Mouse (Mus musculus) kidney, adult 18-20 months (tissue): ENCODE data around the gene Cask.

Experiments
- DNase-seq: peaks from one replicate; pipeline ENCODE4 v3.0.0; 2021

Cask gene

DNA sequence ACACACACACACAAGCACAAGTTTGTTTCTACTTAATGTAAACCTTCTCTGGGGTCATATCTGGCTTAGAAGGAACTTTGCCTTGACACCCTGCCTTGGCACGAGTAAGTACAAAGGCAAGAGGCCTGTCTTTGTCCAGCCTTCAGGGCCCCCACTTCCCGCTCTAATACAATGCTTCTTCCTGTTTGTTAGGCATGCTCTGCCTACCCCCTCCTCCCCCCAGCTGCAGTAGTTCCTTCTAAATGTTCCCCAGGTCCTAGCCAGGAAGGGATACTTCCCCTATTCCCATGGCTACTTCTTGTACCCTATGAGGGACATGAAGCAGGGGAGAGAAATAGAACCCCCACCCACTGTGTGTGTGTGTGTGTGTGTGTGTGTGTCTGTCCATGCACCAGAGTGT is 344.8 kb downstream of the Cask start:
- no peak for DNase-seq

DNA sequence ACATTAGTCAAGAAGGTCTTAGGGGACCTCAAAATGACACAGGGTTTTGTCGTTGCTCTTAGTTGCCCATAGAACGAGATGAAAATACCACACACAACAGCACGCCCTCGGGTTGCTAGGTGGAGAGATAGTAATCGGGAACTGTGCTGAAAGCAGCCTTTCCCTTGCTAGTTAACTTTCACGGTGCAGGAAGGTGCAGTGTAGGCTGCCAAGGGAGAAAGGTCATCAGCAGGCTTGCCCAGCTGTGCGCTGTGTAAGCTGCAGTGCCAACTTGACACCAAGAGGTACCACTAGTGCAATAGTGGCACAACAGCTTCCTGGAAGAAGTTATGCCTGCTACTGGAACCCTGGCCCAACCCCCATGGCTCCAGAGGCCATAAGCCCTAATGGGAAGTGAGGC is 346.8 kb downstream of the Cask start:
- no peak for DNase-seq

GRCm38 (mm10) chrX:13502862-13503375 is 348.2 kb downstream of the Cask start:
- no peak for DNase-seq

DNA sequence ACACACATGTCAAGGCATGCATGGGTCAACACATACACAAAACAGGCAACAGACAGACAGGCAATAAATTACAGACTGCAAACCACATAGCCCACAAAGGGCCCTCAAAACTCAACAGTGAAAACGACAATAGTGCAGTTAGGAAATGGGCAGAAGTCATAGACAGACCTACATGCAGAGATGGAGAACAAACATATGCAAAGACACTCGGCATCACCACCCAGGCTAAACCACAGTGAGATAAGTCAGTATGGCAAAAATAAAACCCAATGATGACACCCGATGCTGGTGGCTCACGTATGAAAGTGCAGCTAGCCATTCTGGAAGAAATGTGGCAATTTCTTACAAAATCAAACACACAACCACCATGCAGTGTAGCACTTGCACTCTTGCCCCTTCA is 350.9 kb downstream of the Cask start:
- no peak for DNase-seq

- DNase-seq: no peak
These were observed 356.1 kb downstream of the Cask start for GRCm38 (mm10) chrX:13494892-13495703.

- no peak for DNase-seq
These were observed 358.2 kb downstream of the Cask start for GRCm38 (mm10) chrX:13492922-13493321.

DNA sequence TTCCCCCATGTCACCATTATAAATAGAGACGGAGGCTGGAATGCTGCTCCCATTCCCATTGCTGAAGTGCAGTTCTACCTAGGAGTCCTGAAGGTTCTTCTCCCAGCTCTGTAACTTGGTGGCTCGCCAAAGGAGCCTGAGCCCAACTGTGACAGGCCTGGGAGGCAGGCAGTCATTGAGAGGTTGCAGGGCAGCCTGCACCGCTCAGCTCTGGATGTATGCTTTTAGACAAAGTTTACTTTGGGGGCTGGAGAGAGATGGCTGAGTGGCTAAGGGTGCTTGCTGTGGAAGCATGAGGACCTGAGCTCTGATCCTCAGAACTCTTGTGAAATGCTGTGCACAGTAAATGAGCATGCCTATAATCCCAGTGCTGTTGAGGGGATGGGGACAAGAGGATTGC is 360.2 kb downstream of the Cask start:
- no peak for DNase-seq

DNA sequence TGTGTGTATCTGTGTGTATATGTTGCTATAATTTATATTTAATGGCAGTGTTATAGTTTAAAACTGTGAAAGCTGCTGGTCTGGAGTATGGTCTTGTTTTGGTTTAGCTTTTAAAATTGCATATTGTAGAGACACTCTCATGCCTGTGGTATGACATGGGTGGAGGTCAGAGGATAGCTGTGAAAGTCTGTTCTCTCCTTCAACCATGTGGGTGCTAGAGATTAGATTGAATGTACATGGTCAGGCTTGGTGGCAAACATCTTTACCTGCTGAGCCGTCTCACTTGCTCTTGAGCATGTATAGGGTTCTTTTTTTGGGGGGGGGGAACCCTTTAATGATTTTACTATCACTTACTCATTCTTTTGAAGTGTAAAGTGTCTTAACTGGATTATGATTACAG is 361.4 kb downstream of the Cask start:
- DNase-seq: no peak

DNA sequence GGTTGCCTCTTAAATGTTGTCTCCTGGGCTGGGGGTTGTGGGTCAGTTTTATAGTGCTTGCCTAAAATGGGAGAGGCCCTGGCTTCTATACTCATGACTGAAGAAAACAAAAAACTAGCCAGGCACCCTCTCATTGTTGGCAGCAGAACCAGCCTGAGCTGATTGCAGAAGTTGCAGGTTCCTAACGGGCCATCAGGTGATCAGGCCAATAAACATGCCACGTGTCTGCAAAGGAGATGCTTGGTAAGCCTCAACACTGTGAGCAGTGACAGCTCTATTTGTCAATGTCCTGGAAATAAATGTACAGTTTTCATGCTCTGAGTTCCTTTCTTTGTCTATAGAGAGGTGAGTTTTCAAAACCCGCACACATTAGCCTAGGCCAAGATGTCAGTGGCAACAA is 362.2 kb downstream of the Cask start:
- DNase-seq: no peak

- no peak for DNase-seq
These were observed 366.7 kb downstream of the Cask start for GRCm38 (mm10) chrX:13484447-13484846.

DNA sequence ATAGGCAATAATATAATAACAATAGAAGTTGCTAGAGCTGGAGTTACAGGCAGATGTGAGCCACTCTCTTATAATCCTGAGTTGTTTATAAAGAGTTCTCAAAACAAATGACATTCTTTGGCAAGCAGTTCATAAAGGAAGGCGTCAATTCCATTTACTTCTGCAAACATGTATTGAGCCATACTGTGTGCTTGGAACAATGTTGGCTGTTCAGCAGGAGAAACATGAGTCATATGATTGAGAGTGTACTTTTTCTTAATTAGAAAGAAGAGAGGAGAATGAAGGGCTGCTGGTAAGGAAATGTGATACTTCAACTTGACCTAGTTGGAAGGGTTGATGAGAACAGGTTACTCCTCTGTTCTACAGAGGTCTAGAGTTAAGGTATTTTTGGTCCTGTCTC is 368.6 kb downstream of the Cask start:
- DNase-seq: no peak

DNA sequence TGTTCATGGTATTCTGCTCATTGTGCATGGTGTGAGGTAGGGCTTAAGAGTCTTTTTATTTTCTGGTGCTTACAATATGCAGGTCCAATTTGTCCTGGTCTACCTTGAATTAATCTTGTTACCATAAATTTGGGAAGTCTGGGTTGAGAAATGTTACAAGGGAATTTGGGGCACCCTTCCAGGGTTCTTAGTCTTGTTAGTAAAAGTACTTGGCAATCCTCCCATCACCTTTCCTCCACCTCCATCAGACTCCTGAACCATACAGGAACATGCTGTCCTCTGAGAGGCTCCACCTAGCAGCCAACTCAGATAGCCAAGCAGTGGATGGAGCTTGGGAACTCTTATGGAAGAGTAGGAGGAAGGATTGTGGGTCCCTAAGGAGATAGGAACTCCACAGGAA is 371.6 kb downstream of the Cask start:
- DNase-seq: no peak

- DNase-seq: no peak
These were observed 372.9 kb downstream of the Cask start for GRCm38 (mm10) chrX:13478298-13478697.

GRCm38 (mm10) chrX:13477596-13477995 is 373.6 kb downstream of the Cask start:
- no peak for DNase-seq

DNA sequence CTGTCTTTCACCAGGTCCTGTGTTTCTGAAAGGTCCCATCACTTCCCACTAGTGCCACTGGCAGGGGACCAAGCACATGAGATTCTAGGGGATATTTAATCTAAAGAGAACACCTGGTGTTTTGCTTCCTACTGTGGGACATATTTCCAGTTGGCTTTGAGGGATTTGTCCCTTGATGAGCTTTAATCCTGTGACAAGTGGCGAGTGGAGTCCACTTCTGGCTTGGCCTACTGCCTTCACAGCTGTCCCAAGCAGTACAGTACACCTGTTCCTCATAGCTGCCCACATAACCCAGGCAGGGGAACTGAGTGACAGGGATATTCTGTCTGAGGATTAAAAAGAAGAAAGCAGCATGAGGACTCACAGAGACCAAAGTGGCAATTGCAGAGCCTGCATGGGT is 375.8 kb downstream of the Cask start:
- no peak for DNase-seq

DNA sequence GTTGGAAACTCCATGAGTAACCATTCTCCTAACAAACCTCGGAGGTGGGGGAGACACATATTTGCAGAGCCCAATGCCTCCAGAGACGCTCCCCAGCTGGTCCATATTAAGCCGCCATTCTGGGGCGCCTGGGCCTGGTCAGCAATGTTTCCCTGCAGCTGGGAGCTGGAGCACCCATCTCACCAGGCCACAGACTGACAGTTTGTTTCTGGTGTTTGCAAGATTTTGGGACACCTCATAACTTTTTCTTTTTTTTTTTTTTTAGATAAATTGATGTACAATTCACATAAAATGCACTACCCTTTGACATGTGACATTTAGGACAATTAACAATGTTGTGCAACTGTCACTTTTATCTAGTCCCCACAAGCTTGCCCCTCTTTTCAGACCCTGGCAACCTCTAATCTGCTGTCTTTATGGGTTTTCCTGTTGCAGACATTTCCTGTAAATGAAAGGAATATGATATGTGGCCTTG is 378.4 kb downstream of the Cask start:
- DNase-seq: no peak

- DNase-seq: no peak
These were observed 379.2 kb downstream of the Cask start for GRCm38 (mm10) chrX:13471925-13472324.

GRCm38 (mm10) chrX:13469160-13470116 is 381.7 kb downstream of the Cask start:
- peak; percentile 25 for DNase-seq

GRCm38 (mm10) chrX:13467121-13467571 is 384.0 kb downstream of the Cask start:
- DNase-seq: no peak
